Mouse (Mus musculus) MEL (cell line): ENCODE results near the gene Trim8. TPM values are rescaled to one million over a fixed set of nuclear protein-coding genes. Genes with fewer than 3 reads are reported as not detected.

ENCODE experiments used
- DNase-seq: peaks from one replicate; pipeline ENCODE4 v3.0.0; 2011; ENCODE audit warnings: low read depth, low spot score
- H3K27ac ChIP-seq: 2 replicates; pipeline ENCODE4 v1.5.1; 2012; ENCODE audit warnings: low read depth, mild to moderate bottlenecking, control low read depth, low read length, moderate library complexity; ENCODE audit not compliant: control insufficient read depth
- H3K27me3 ChIP-seq, 2 experiments: fragments of 150-350 bp in 1 of 2; sonication (generic) in 1 of 2; 2 replicates each; pipeline ENCODE4 v1.6.1; 2012; ENCODE audit warnings: low read length in 2 of 2, mild to moderate bottlenecking in 2 of 2, improper control_type of control experiment in 1 of 2, moderate library complexity in 1 of 2; ENCODE audit not compliant: insufficient read depth in 2 of 2, control insufficient read depth in 1 of 2
- H3K36me3 ChIP-seq, 2 experiments: 2 replicates each; pipeline ENCODE4 v1.6.1; 2012 to 2014; ENCODE audit warnings: low read length in 2 of 2, improper control_type of control experiment in 1 of 2, inconsistent platforms in 1 of 2, mild to moderate bottlenecking in 1 of 2; ENCODE audit not compliant: insufficient read depth in 2 of 2, control insufficient read depth in 1 of 2
- H3K4me1 ChIP-seq, 2 experiments: fragments of 150-350 bp in 1 of 2; sonication (generic) in 1 of 2; 2 replicates each; pipeline ENCODE4 v1.6.1; 2012; ENCODE audit warnings: low read length in 2 of 2, improper control_type of control experiment in 1 of 2, mild to moderate bottlenecking in 1 of 2; ENCODE audit not compliant: insufficient read depth in 2 of 2, control insufficient read depth in 1 of 2
- H3K4me3 ChIP-seq, 2 experiments: fragments of 150-350 bp in 1 of 2; sonication (generic) in 1 of 2; 2 replicates each; pipeline ENCODE4 v1.5.1; 2012; ENCODE audit warnings: low read depth in 2 of 2, low read length in 2 of 2, mild to moderate bottlenecking in 2 of 2, moderate library complexity in 2 of 2, control low read depth in 1 of 2, improper control_type of control experiment in 1 of 2; ENCODE audit not compliant: control insufficient read depth in 1 of 2, insufficient read depth in 1 of 2
- H3K79me2 ChIP-seq: 2 replicates; pipeline ENCODE4 v1.6.1; 2012; ENCODE audit warnings: mild to moderate bottlenecking, low read length, moderate library complexity; ENCODE audit not compliant: control insufficient read depth, poor library complexity, insufficient read depth
- H3K9ac ChIP-seq: 2 replicates; pipeline ENCODE4 v1.6.1; 2012; ENCODE audit warnings: low read depth, mild to moderate bottlenecking, control low read depth, low read length, moderate library complexity; ENCODE audit not compliant: control insufficient read depth, poor library complexity, severe bottlenecking
- H3K9me3 ChIP-seq: fragments of 150-350 bp; sonication (generic); replicated peaks from 2 replicates; pipeline ENCODE4 v1.6.1; 2012; ENCODE audit warnings: mild to moderate bottlenecking, low read length, improper control_type of control experiment, moderate library complexity; ENCODE audit not compliant: insufficient read depth
- CHD1 ChIP-seq: IDR thresholded peaks from 2 replicates; pipeline ENCODE4 v1.6.1; 2012; ENCODE audit warnings: low read depth, mild to moderate bottlenecking, inconsistent platforms, low read length, improper control_type of control experiment
- CTCF ChIP-seq, 3 experiments: IDR thresholded peaks in 2 of 3; conservative IDR thresholded peaks in 1 of 3; 2 replicates each; pipeline ENCODE4 v1.5.1; 2011 to 2012; ENCODE audit warnings: low read length in 3 of 3, low read depth in 2 of 3, mild to moderate bottlenecking in 2 of 3, improper control_type of control experiment in 1 of 3, inconsistent platforms in 1 of 3, mixed read lengths in 1 of 3, moderate library complexity in 1 of 3; ENCODE audit not compliant: control insufficient read depth in 1 of 3, insufficient read depth in 1 of 3, poor library complexity in 1 of 3, severe bottlenecking in 1 of 3
- ELF1 ChIP-seq: IDR thresholded peaks from 2 replicates; pipeline ENCODE4 v1.6.1; 2014; ENCODE audit warnings: low read depth, mild to moderate bottlenecking, inconsistent platforms, low read length, improper control_type of control experiment, moderate library complexity
- EP300 ChIP-seq, 2 experiments: IDR thresholded peaks; 2 replicates each; pipeline ENCODE4 v1.6.1; 2011; ENCODE audit warnings: improper control_type of control experiment in 2 of 2, low read length in 2 of 2, low read depth in 1 of 2, mild to moderate bottlenecking in 1 of 2
- GABPA ChIP-seq: IDR thresholded peaks from 2 replicates; pipeline ENCODE4 v1.6.1; 2012; ENCODE audit warnings: low read depth, mild to moderate bottlenecking, inconsistent platforms, low read length, improper control_type of control experiment, moderate library complexity
- GATA1 ChIP-seq: IDR thresholded peaks from 2 replicates; pipeline ENCODE4 v1.6.1; 2011; ENCODE audit warnings: low read depth, low read length, improper control_type of control experiment
- KAT2A ChIP-seq: conservative IDR thresholded peaks from 2 replicates; pipeline ENCODE4 v1.6.1; 2012; ENCODE audit warnings: low read depth, low read length, improper control_type of control experiment, inconsistent platforms
- MEF2A ChIP-seq: IDR thresholded peaks from 2 replicates; pipeline ENCODE4 v1.6.1; 2014; ENCODE audit warnings: low read depth, mild to moderate bottlenecking, inconsistent platforms, low read length, improper control_type of control experiment; ENCODE audit not compliant: poor library complexity, insufficient replicate concordance, severe bottlenecking; ENCODE audit errors: extremely low read depth
- MXI1 ChIP-seq: IDR thresholded peaks from 2 replicates; pipeline ENCODE4 v1.6.1; 2011; ENCODE audit warnings: mild to moderate bottlenecking, low read depth, low read length, improper control_type of control experiment
- MYB ChIP-seq: IDR thresholded peaks from 2 replicates; pipeline ENCODE4 v1.6.1; 2011; ENCODE audit warnings: mild to moderate bottlenecking, low read depth, low read length, improper control_type of control experiment
- NELFE ChIP-seq: IDR thresholded peaks from 2 replicates; pipeline ENCODE4 v1.6.1; 2011; ENCODE audit warnings: low read depth, low read length, improper control_type of control experiment
- POLR2A ChIP-seq, 2 experiments: IDR thresholded peaks; 2 replicates each; pipeline ENCODE4 v1.6.1; 2011 to 2012; ENCODE audit warnings: low read length in 2 of 2, mild to moderate bottlenecking in 2 of 2, control low read depth in 1 of 2, improper control_type of control experiment in 1 of 2, low read depth in 1 of 2, moderate library complexity in 1 of 2; ENCODE audit not compliant: control insufficient read depth in 1 of 2, insufficient read depth in 1 of 2, poor library complexity in 1 of 2
- POLR2AphosphoS5 ChIP-seq: IDR thresholded peaks from 2 replicates; pipeline ENCODE4 v1.6.1; 2012; ENCODE audit warnings: low read depth, borderline replicate concordance, mild to moderate bottlenecking, inconsistent platforms, low read length, moderate library complexity, mixed read lengths
- RAD21 ChIP-seq: IDR thresholded peaks from 2 replicates; pipeline ENCODE4 v1.6.1; 2011; ENCODE audit warnings: mild to moderate bottlenecking, low read depth, low read length, improper control_type of control experiment
- RCOR1 ChIP-seq: IDR thresholded peaks from 2 replicates; pipeline ENCODE4 v1.6.1; 2012; ENCODE audit warnings: low read depth, mild to moderate bottlenecking, inconsistent platforms, low read length, improper control_type of control experiment
- SIN3A ChIP-seq: IDR thresholded peaks from 2 replicates; pipeline ENCODE4 v1.6.1; 2012; ENCODE audit warnings: low read length, improper control_type of control experiment, inconsistent platforms
- SMC3 ChIP-seq: IDR thresholded peaks from 2 replicates; pipeline ENCODE4 v1.6.1; 2011; ENCODE audit warnings: low read depth, low read length, improper control_type of control experiment
- TAL1 ChIP-seq: IDR thresholded peaks from 2 replicates; pipeline ENCODE4 v1.6.1; 2012; ENCODE audit warnings: mild to moderate bottlenecking, inconsistent platforms, low read length, moderate library complexity, mixed read lengths
- TCF12 ChIP-seq: IDR thresholded peaks from 2 replicates; pipeline ENCODE4 v1.6.1; 2014; ENCODE audit warnings: low read depth, mild to moderate bottlenecking, inconsistent platforms, low read length, improper control_type of control experiment, moderate library complexity
- UBTF ChIP-seq: IDR thresholded peaks from 2 replicates; pipeline ENCODE4 v1.6.1; 2012; ENCODE audit warnings: low read depth, mild to moderate bottlenecking, inconsistent platforms, low read length, improper control_type of control experiment, moderate library complexity, borderline replicate concordance; ENCODE audit not compliant: insufficient read depth
- USF1 ChIP-seq: IDR thresholded peaks from 2 replicates; pipeline ENCODE4 v1.6.1; 2014; ENCODE audit warnings: low read depth, mild to moderate bottlenecking, inconsistent platforms, low read length, improper control_type of control experiment, moderate library complexity
- ZC3H11A ChIP-seq: IDR thresholded peaks from 2 replicates; pipeline ENCODE4 v1.6.1; 2012; ENCODE audit warnings: low read depth, mild to moderate bottlenecking, inconsistent platforms, low read length, improper control_type of control experiment
- ZKSCAN1 ChIP-seq: IDR thresholded peaks from 2 replicates; pipeline ENCODE4 v1.6.1; 2012; ENCODE audit warnings: low read depth, mild to moderate bottlenecking, inconsistent platforms, low read length, improper control_type of control experiment, moderate library complexity
- ZMIZ1 ChIP-seq: IDR thresholded peaks from 2 replicates; pipeline ENCODE4 v1.6.1; 2012; ENCODE audit warnings: low read depth, mild to moderate bottlenecking, inconsistent platforms, low read length, improper control_type of control experiment, moderate library complexity
- ZNF384 ChIP-seq: IDR thresholded peaks from 2 replicates; pipeline ENCODE4 v1.6.1; 2012; ENCODE audit warnings: low read depth, mild to moderate bottlenecking, inconsistent platforms, low read length, improper control_type of control experiment
- polyA plus RNA-seq, 2 experiments: library from polyadenylated mRNA; stranded (reverse) in 1 of 2; unstranded in 1 of 2; fragments of >175 nt in 1 of 2; fragments of >200 nt in 1 of 2; gene quantifications; 2 replicates each; pipeline versions ENCODE4 v1.2.1 to v1.2.4; 2012; ENCODE audit warnings: low replicate concordance in 2 of 2, low read depth in 1 of 2; ENCODE audit not compliant: insufficient read length in 2 of 2, insufficient read depth in 1 of 2, missing spikeins in 1 of 2
- total RNA-seq: library from RNA; depleted of rRNA; stranded (reverse); fragments of 300-350 nt; gene quantifications from 2 replicates; pipeline ENCODE4 v1.2.3, GENCODE M21; 2012

Gene Trim8
- total and polyA plus RNA-seq, 3 experiments = 19.1 to 57.2 TPM; not detected in 1

DNA sequence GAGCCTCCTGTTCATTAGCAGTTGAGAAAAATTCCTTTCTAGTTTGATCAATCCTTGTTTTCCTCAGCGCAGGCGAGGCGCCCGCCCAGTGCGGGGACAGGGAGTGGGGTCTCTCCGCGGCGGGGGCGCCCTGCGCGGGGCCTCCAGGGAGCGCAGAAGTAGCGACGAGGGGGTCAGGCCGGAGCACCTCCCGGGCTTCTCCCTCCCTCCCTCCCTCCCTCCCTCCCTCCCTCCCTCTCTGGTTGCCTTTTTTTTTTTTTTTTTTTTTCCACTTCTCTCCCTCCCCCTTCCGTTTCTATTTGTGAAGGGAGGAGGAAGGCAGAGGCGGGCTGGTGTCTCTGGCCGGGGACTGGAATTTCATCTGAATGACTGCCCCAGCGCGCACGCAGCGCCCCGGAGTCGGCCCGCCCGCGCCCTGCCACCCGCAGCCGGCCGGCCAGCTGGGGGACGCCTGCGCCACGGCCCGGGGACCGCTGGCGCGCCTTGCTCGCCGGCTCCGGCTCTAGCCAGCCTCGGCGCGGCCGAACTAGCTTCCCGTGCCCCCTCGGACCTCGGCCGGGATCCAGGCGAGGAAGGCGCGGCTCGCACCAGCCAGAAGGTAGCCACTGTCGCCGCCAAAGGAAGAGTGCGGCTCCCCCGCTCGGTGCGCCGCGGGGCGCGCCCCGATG is at the start of gene Trim8 (continued):
- TF ChIP-seq GATA1 (no peak), POLR2A (IDR thresholded peaks at IDR 0.05; ENCODE audit: control insufficient read depth in 1 of 2, insufficient read depth in 1 of 2, low read depth in 1 of 2, low read length in 2 of 2, poor library complexity in 1 of 2) (peak; percentile 40 to 63; a peak in 2 of 4 replicates), MXI1 (no peak), TCF12 (0 out of 2 replicates have a peak, but pooled peaks have one; percentile 32), SMC3 (no peak)
- TF ChIP-seq, all 39 proteins: peak for 16

GRCm38 (mm10) chr19:46452052-46452827 is 49.3 kb upstream of the Trim8 start:
- peak; percentile 76 for TF ChIP-seq RAD21
- TF ChIP-seq SIN3A = peak; percentile 50; the same call in 1 of the 2 replicates
- 0 out of 2 replicates have a peak, but pooled peaks have one; percentile 22 for TF ChIP-seq MXI1
- no peak for TF ChIP-seq EP300 (IDR thresholded peaks at IDR 0.05; ENCODE audit: low read depth in 1 of 2, low read length in 2 of 2)
- peak; percentile 60 for TF ChIP-seq SMC3
- TF ChIP-seq CTCF (IDR thresholded peaks at IDR 0.05 in 2 of 3, conservative IDR thresholded peaks at IDR 0.05 in 1 of 3; ENCODE audit: control insufficient read depth in 1 of 3, insufficient read depth in 1 of 3, low read depth in 2 of 3, low read length in 3 of 3, poor library complexity in 1 of 3, severe bottlenecking in 1 of 3) = peak; percentile 85 to 97 (median 89)
- no peak for TF ChIP-seq KAT2A
- peak; percentile 63 for TF ChIP-seq ZC3H11A
- H3K4me1 ChIP-seq = peaks cover 10 to 18% of the 10 kb centered on the region in 2 experiments
- H3K9me3 ChIP-seq = no peaks in the 10 kb centered on the region
- H3K9ac ChIP-seq = no peak overlapping the region
- peak; percentile 74 for DNase-seq
- no peaks in the 10 kb centered on the region for H3K27me3 ChIP-seq
- peaks cover 0 to 15% of the 10 kb centered on the region in 2 experiments; a peak in 2 of 4 replicates for H3K36me3 ChIP-seq
- no peak overlapping the region for H3K4me3 ChIP-seq
- peaks cover 2% of the 10 kb centered on the region; the same call in 1 of the 2 replicates for H3K79me2 ChIP-seq
- H3K27ac ChIP-seq = no peak overlapping the region

- peaks cover 0 to 15% of the 10 kb centered on the region in 2 experiments; a peak in 2 of 4 replicates for H3K36me3 ChIP-seq
- H3K9me3 ChIP-seq = no peaks in the 10 kb centered on the region
- H3K27ac ChIP-seq = no peak overlapping the region
- H3K79me2 ChIP-seq = peaks cover 2% of the 10 kb centered on the region; the same call in 1 of the 2 replicates
- H3K27me3 ChIP-seq = no peaks in the 10 kb centered on the region
- peaks cover 8 to 18% of the 10 kb centered on the region in 2 experiments for H3K4me1 ChIP-seq
- DNase-seq = no peak
- H3K4me3 ChIP-seq = no peak overlapping the region
- H3K9ac ChIP-seq = no peak overlapping the region
- TF ChIP-seq MEF2A = no peak
- no peak for TF ChIP-seq ZNF384
- TF ChIP-seq NELFE = no peak
- TF ChIP-seq CHD1 = no peak
- TF ChIP-seq CTCF (IDR thresholded peaks at IDR 0.05 in 2 of 3, conservative IDR thresholded peaks at IDR 0.05 in 1 of 3; ENCODE audit: control insufficient read depth in 1 of 3, insufficient read depth in 1 of 3, low read depth in 2 of 3, low read length in 3 of 3, poor library complexity in 1 of 3, severe bottlenecking in 1 of 3) = no peak
- no peak for TF ChIP-seq MXI1
- TF ChIP-seq UBTF = no peak
- TF ChIP-seq MYB = no peak
- no peak for TF ChIP-seq ZC3H11A
- no peak for TF ChIP-seq ZKSCAN1
- TF ChIP-seq USF1 = no peak
- TF ChIP-seq ZMIZ1 = no peak
- TF ChIP-seq SMC3 = no peak
- no peak for TF ChIP-seq POLR2AphosphoS5
- TF ChIP-seq ELF1 = no peak
- TF ChIP-seq TAL1 = no peak
- TF ChIP-seq RCOR1 = no peak
- TF ChIP-seq GABPA = no peak
These were observed 48.6 kb upstream of the Trim8 start for GRCm38 (mm10) chr19:46452916-46453315.
